Mouse (Mus musculus) intestine, embryonic 14.5 days (tissue): ENCODE measurements around the gene Xcr1. TPM values are rescaled to one million over a fixed set of nuclear protein-coding genes. Genes with fewer than 3 reads are reported as not detected.
A peak's percentile ranks its signal among the peaks of the same experiment; 100 is the strongest.

Source experiments
- ATAC-seq: fragments of 200-750 bp; cut with Nextera tagmentation; replicated peaks from 2 replicates; pipeline ENCODE4 v1.8.0; 2017; ENCODE audit warnings: low read depth, moderate number of reproducible peaks, moderate TSS enrichment, moderate library complexity; ENCODE audit not compliant: low FRiP score, low TSS enrichment
- DNase-seq: peaks from one replicate; pipeline ENCODE4 v3.0.0-alpha.2; 2018; ENCODE audit warnings: low spot score
- H3K27ac ChIP-seq: fragments of 300-500 bp; sonication (generic); 2 replicates; pipeline ENCODE4 v1.5.1; 2014; ENCODE audit warnings: low read depth, mild to moderate bottlenecking, control low read depth
- H3K27me3 ChIP-seq: fragments of 300-500 bp; sonication (generic); replicated peaks from 2 replicates; pipeline ENCODE4 v1.6.1; 2014; ENCODE audit warnings: low read length, control low read depth; ENCODE audit not compliant: control insufficient read depth, insufficient read depth
- H3K36me3 ChIP-seq: fragments of 300-500 bp; sonication (generic); 2 replicates; pipeline ENCODE4 v1.6.1; 2014; ENCODE audit warnings: low read length, control low read depth; ENCODE audit not compliant: control insufficient read depth, insufficient read depth
- H3K4me1 ChIP-seq: fragments of 300-500 bp; sonication (generic); replicated peaks from 2 replicates; pipeline ENCODE4 v1.6.1; 2014; ENCODE audit warnings: low read length, control low read depth, mixed read lengths; ENCODE audit not compliant: control insufficient read depth, insufficient read depth
- H3K4me2 ChIP-seq: fragments of 300-500 bp; sonication (generic); 2 replicates; pipeline ENCODE4 v1.6.1; 2014; ENCODE audit warnings: low read length
- H3K4me3 ChIP-seq: fragments of 300-500 bp; sonication (generic); 2 replicates; pipeline ENCODE4 v1.5.1; 2014; ENCODE audit warnings: low read depth, low read length, control low read depth, mixed read lengths
- H3K9ac ChIP-seq: fragments of 300-500 bp; sonication (generic); 2 replicates; pipeline ENCODE4 v1.6.1; 2014; ENCODE audit warnings: mild to moderate bottlenecking, low read length
- H3K9me3 ChIP-seq: fragments of 300-500 bp; sonication (generic); 2 replicates; pipeline ENCODE4 v1.6.1; 2016; ENCODE audit warnings: low read length, control low read depth; ENCODE audit not compliant: control insufficient read depth
- WGBS: fragments of 180-500 bp; shearing (Covaris S2); extraction: QIAGEN DNeasy Blood & Tissue Kit; methylation state at CpG from one replicate; pipeline ENCODE4 v1.1.7; 2014; 5-methylcytosine and 5-hydroxymethylcytosine counted together
- polyA plus RNA-seq: library from polyadenylated mRNA; unstranded; fragments of >200 nt; fragmentation: Nextera tagmentation; extraction: Ambion mirVana; gene quantifications from 2 replicates; pipeline ENCODE4 v1.2.1, GENCODE M21; 2014

The Xcr1 gene
- polyA plus RNA-seq = 0.04 and 0.05 TPM in 2 replicates

GRCm38 (mm10) chr9:123861929-123862328, at the start of gene Xcr1:
Gene Xcr1 (minus strand): TSS chr9:123862029.
- Histone ChIP-seq H3K36me3 (no peaks in the 10 kb centered on the region), H3K4me3 (no peak within 1 kb of the TSS), H3K9me3 (no peaks in the 10 kb centered on the region), H3K27me3 (no peaks in the 10 kb centered on the region), H3K27ac (no peak within 1 kb of the TSS), H3K4me1 (no peaks in the 10 kb centered on the region), H3K4me2 (no peak within 1 kb of the TSS), H3K9ac (no peak within 1 kb of the TSS)
- DNase-seq (no peak), ATAC-seq (no peak)
- WGBS = 83% methylated on average over 9 of the region's 9 CpGs

- Histone ChIP-seq H3K27me3 (no peaks in the 10 kb centered on the region), H3K4me2 (no peak overlapping the region), H3K4me1 (no peaks in the 10 kb centered on the region), H3K36me3 (no peaks in the 10 kb centered on the region), H3K4me3 (no peak overlapping the region), H3K9me3 (no peaks in the 10 kb centered on the region), H3K27ac (no peak overlapping the region), H3K9ac (no peak overlapping the region)
- WGBS = 73% methylated on average over 4 of the region's 4 CpGs
- DNase-seq (no peak), ATAC-seq (no peak)
Measured at GRCm38 (mm10) chr9:123872049-123872448, 10.2 kb upstream of the Xcr1 start.

- no peak overlapping the region for H3K4me2 ChIP-seq
- H3K4me1 ChIP-seq = no peaks in the 10 kb centered on the region
- H3K27ac ChIP-seq = no peak overlapping the region
- ATAC-seq (no peak), DNase-seq (no peak)
- H3K9me3 ChIP-seq = no peaks in the 10 kb centered on the region
- H3K4me3 ChIP-seq = no peak overlapping the region
- 65% methylated on average over 4 of the region's 6 CpGs for WGBS
- no peaks in the 10 kb centered on the region for H3K27me3 ChIP-seq
- no peak overlapping the region for H3K9ac ChIP-seq
- H3K36me3 ChIP-seq = no peaks in the 10 kb centered on the region
Measured at GRCm38 (mm10) chr9:123869167-123869784, 7.4 kb upstream of the Xcr1 start.

GRCm38 (mm10) chr9:123863641-123864040, 1.8 kb upstream of the Xcr1 start:
- no peak for ATAC-seq
- no peak overlapping the region for H3K9ac ChIP-seq

GRCm38 (mm10) chr9:123862895-123863616, 1.2 kb upstream of the Xcr1 start:
- no peak for ATAC-seq

More at GRCm38 (mm10) chr9:123863641-123864040, 1.8 kb upstream of the Xcr1 start:
- Histone ChIP-seq H3K9me3 (no peaks in the 10 kb centered on the region), H3K36me3 (no peaks in the 10 kb centered on the region), H3K27me3 (no peaks in the 10 kb centered on the region), H3K4me1 (no peaks in the 10 kb centered on the region), H3K4me3 (no peak overlapping the region), H3K4me2 (no peak overlapping the region), H3K27ac (no peak overlapping the region)
- no peak for DNase-seq
- WGBS = 100% methylated on average over 1 of the region's 1 CpGs

GRCm38 (mm10) chr9:123856836-123857235, 5.0 kb downstream of the Xcr1 start:
- no peak overlapping the region for H3K4me2 ChIP-seq
- WGBS = 79% methylated on average over 2 of the region's 2 CpGs
- H3K4me3 ChIP-seq = no peak overlapping the region
- H3K27ac ChIP-seq = no peak overlapping the region
- DNase-seq (no peak), ATAC-seq (no peak)
- H3K9ac ChIP-seq = no peak overlapping the region
- no peaks in the 10 kb centered on the region for H3K9me3 ChIP-seq
- no peaks in the 10 kb centered on the region for H3K36me3 ChIP-seq
- H3K4me1 ChIP-seq = no peaks in the 10 kb centered on the region
- no peaks in the 10 kb centered on the region for H3K27me3 ChIP-seq

More at GRCm38 (mm10) chr9:123862895-123863616, 1.2 kb upstream of the Xcr1 start:
- Histone ChIP-seq H3K4me2 (no peak overlapping the region), H3K36me3 (no peaks in the 10 kb centered on the region), H3K9me3 (no peaks in the 10 kb centered on the region), H3K9ac (no peak overlapping the region), H3K27me3 (no peaks in the 10 kb centered on the region), H3K4me1 (no peaks in the 10 kb centered on the region), H3K27ac (no peak overlapping the region), H3K4me3 (no peak overlapping the region)
- WGBS = 86% methylated on average over 1 of the region's 1 CpGs
- DNase-seq = no peak

- WGBS = 63% methylated on average over 5 of the region's 5 CpGs
- ATAC-seq = peak; percentile 9; the same call in 1 of the 2 replicates
- H3K27ac ChIP-seq = no peak overlapping the region
Measured at GRCm38 (mm10) chr9:123852449-123853390, 9.1 kb downstream of the Xcr1 start.

GRCm38 (mm10) chr9:123851713-123852448, 9.9 kb downstream of the Xcr1 start, which contains the start of gene Fyco1:
Gene Fyco1 (minus strand): TSS chr9:123851899.
- WGBS = under 1% methylated on average over 47 of the region's 47 CpGs
- peak within 1 kb of the TSS; percentile 65 for H3K4me3 ChIP-seq
- H3K4me1 ChIP-seq = peaks cover 7% of the 10 kb centered on the region
- peak within 1 kb of the TSS; percentile 81 for H3K9ac ChIP-seq
- peak within 1 kb of the TSS; percentile 88 for H3K27ac ChIP-seq
- H3K36me3 ChIP-seq = no peaks in the 10 kb centered on the region
- H3K27me3 ChIP-seq = no peaks in the 10 kb centered on the region
- no peaks in the 10 kb centered on the region for H3K9me3 ChIP-seq
- DNase-seq (no peak), ATAC-seq (peak; percentile 97)
- H3K4me2 ChIP-seq = peak within 1 kb of the TSS; percentile 73

More at GRCm38 (mm10) chr9:123852449-123853390, 9.1 kb downstream of the Xcr1 start:
- H3K36me3 ChIP-seq = no peaks in the 10 kb centered on the region
- H3K27me3 ChIP-seq = no peaks in the 10 kb centered on the region
- H3K9ac ChIP-seq = peak overlapping the region; percentile 40
- peak overlapping the region; percentile 67 for H3K4me2 ChIP-seq
- H3K4me3 ChIP-seq = peak overlapping the region; percentile 42
- H3K9me3 ChIP-seq = no peaks in the 10 kb centered on the region
- no peak for DNase-seq
- H3K4me1 ChIP-seq = peaks cover 7% of the 10 kb centered on the region
